Mouse (Mus musculus) monocyte, adult 5-6 weeks (primary cell): ENCODE measurements at regions not wholly inside any gene's neighbourhood (a gene's known extent, or its start where the extent isn't known, plus 50 kb on each side); places are given as distances from the start of the nearest gene placed in this dataset.

Experiments used
- ATAC-seq: fragments of 153-309, 156-312 bp; replicated peaks from 2 replicates; pipeline ENCODE4 v1.8.0; 2017; ENCODE audit warnings: mild to moderate bottlenecking; ENCODE audit not compliant: low TSS enrichment, insufficient number of reproducible peaks, severe bottlenecking, poor library complexity, low FRiP score

GRCm38 (mm10) chr17:52077951-52078350, 244.9 kb upstream of the Satb1 start:
- ATAC-seq, result no peak

GRCm38 (mm10) chr17:52076746-52077145, 243.7 kb upstream of the Satb1 start:
- ATAC-seq, result no peak

- ATAC-seq, result no peak
Observed at GRCm38 (mm10) chr17:52067721-52068120, 234.6 kb upstream of the Satb1 start.

GRCm38 (mm10) chr17:52064618-52065017, 231.5 kb upstream of the Satb1 start:
- no peak for ATAC-seq

- ATAC-seq, result no peak
Observed at GRCm38 (mm10) chr17:52063121-52063520, 230.0 kb upstream of the Satb1 start.

GRCm38 (mm10) chr17:52062096-52062665, 229.1 kb upstream of the Satb1 start:
- ATAC-seq, result no peak

- no peak for ATAC-seq
Observed at GRCm38 (mm10) chr17:52036479-52036878, 203.4 kb upstream of the Satb1 start.

GRCm38 (mm10) chr17:52031079-52031478, 198.0 kb upstream of the Satb1 start:
- no peak for ATAC-seq

GRCm38 (mm10) chr17:51986920-51987319, 153.8 kb upstream of the Satb1 start:
- ATAC-seq, result no peak

GRCm38 (mm10) chr17:51986212-51986611, 153.1 kb upstream of the Satb1 start:
- ATAC-seq, result no peak

- no peak for ATAC-seq
Observed at GRCm38 (mm10) chr17:51979126-51979525, 146.0 kb upstream of the Satb1 start.

GRCm38 (mm10) chr17:51971444-51971843, 138.4 kb upstream of the Satb1 start:
- ATAC-seq, result no peak

- ATAC-seq, result no peak
Observed at GRCm38 (mm10) chr17:51966573-51967284, 133.6 kb upstream of the Satb1 start.

- no peak for ATAC-seq
Observed at GRCm38 (mm10) chr17:51962529-51963110, 129.5 kb upstream of the Satb1 start.

- no peak for ATAC-seq
Observed at GRCm38 (mm10) chr17:51961337-51961736, 128.2 kb upstream of the Satb1 start.

- no peak for ATAC-seq
Observed at GRCm38 (mm10) chr17:51956275-51956674, 123.2 kb upstream of the Satb1 start.

GRCm38 (mm10) chr17:51937707-51938106, 104.6 kb upstream of the Satb1 start:
- no peak for ATAC-seq

GRCm38 (mm10) chr17:51936071-51936470, 103.0 kb upstream of the Satb1 start:
- no peak for ATAC-seq

- ATAC-seq, result no peak
Observed at GRCm38 (mm10) chr17:51926392-51926791, 93.3 kb upstream of the Satb1 start.

- ATAC-seq, result no peak
Observed at GRCm38 (mm10) chr17:51907031-51907430, 73.9 kb upstream of the Satb1 start.
